Mouse (Mus musculus) G1E (cell line): ENCODE data around the gene Pcbp4. TPM values are rescaled to one million over a fixed set of nuclear protein-coding genes. Genes with fewer than 3 reads are reported as not detected.
"Not testable (repeated sequence)": the region's sequence is repeated elsewhere in the genome, so short reads cannot be mapped to it uniquely, and the experiment has no call there.

ENCODE experiments used
- ATAC-seq: 2 replicates; pipeline ENCODE4 v1.8.0; 2016; ENCODE audit warnings: mild to moderate bottlenecking; ENCODE audit not compliant: insufficient number of reproducible peaks, poor library complexity, low FRiP score, severe bottlenecking; ENCODE audit errors: extremely low read depth
- DNase-seq: peaks from one replicate; pipeline ENCODE4 v3.0.0; 2012; ENCODE audit warnings: low spot score
- H3K27me3 ChIP-seq: 2 replicates; pipeline ENCODE4 v1.6.1; 2012; ENCODE audit warnings: mild to moderate bottlenecking, low read length, inconsistent platforms; ENCODE audit not compliant: insufficient read depth
- H3K36me3 ChIP-seq: replicated peaks from 2 replicates; pipeline ENCODE3; 2012; ENCODE audit warnings: mild to moderate bottlenecking, inconsistent platforms
- H3K4me1 ChIP-seq: 2 replicates; pipeline ENCODE4 v1.6.1; 2012; ENCODE audit warnings: low read depth, low read length, inconsistent platforms, mixed read lengths; ENCODE audit not compliant: insufficient read depth
- H3K4me3 ChIP-seq: 2 replicates; pipeline ENCODE4 v1.5.1; 2012; ENCODE audit warnings: low read depth, mild to moderate bottlenecking, inconsistent platforms, low read length, moderate library complexity, mixed read lengths
- H3K9me3 ChIP-seq: replicated peaks from 2 replicates; pipeline ENCODE4 v1.6.1; 2012; ENCODE audit warnings: inconsistent platforms
- CTCF ChIP-seq: IDR thresholded peaks from 2 replicates; pipeline ENCODE4 v1.5.1; 2012; ENCODE audit warnings: low read depth, low read length, inconsistent platforms, mixed read lengths
- GATA1 ChIP-seq: IDR thresholded peaks from 2 replicates; pipeline ENCODE4 v1.6.1; 2012; ENCODE audit warnings: borderline replicate concordance, low read length, inconsistent platforms, mixed read lengths
- GATA2 ChIP-seq: IDR thresholded peaks from 2 replicates; pipeline ENCODE4 v1.6.1; 2012; ENCODE audit warnings: low read depth, low read length, inconsistent platforms, borderline replicate concordance
- POLR2AphosphoS5 ChIP-seq: IDR thresholded peaks from 2 replicates; pipeline ENCODE4 v1.6.1; 2012; ENCODE audit warnings: low read depth, low read length, inconsistent platforms; ENCODE audit not compliant: insufficient replicate concordance
- TAL1 ChIP-seq: conservative IDR thresholded peaks from 2 replicates; pipeline ENCODE4 v1.6.1; 2012; ENCODE audit warnings: low read depth, low read length, inconsistent platforms, mixed read lengths
- polyA plus RNA-seq: library from polyadenylated mRNA; stranded (reverse); fragments of >175 nt; gene quantifications from 2 replicates; pipeline ENCODE4 v1.2.3, GENCODE M21; 2012
- total RNA-seq, 2 experiments: library from RNA; stranded (forward) in 1 of 2; stranded (reverse) in 1 of 2; fragments of 200-1000 nt in 1 of 2; fragments of >200 nt in 1 of 2; fragmentation: Nextera tagmentation in 1 of 2; gene quantifications; 2 replicates each; pipeline ENCODE4 v1.2.3; 2014 to 2017

Pcbp4 gene
- total and polyA plus RNA-seq, 3 experiments: 2.8 to 18.9 (median 9.9) TPM

- no peak for TF ChIP-seq POLR2AphosphoS5
- no peak for TF ChIP-seq CTCF
- TF ChIP-seq TAL1: no peak
- no peak for TF ChIP-seq GATA1
- TF ChIP-seq GATA2: no peak
- Histone ChIP-seq H3K4me3 (no peak overlapping the region), H3K4me1 (peaks cover 43% of the 10 kb centered on the region), H3K36me3 (peaks cover 75% of the 10 kb centered on the region), H3K27me3 (no peaks in the 10 kb centered on the region), H3K9me3 (no peaks in the 10 kb centered on the region)
- no peak for ATAC-seq
- no peak for DNase-seq
Observed at GRCm38 (mm10) chr9:106481676-106482075, 28.6 kb downstream of the Pcbp4 start.

- no peak for ATAC-seq
Observed at GRCm38 (mm10) chr9:106482578-106483115, 29.6 kb downstream of the Pcbp4 start.

GRCm38 (mm10) chr9:106483136-106483535, 30.0 kb downstream of the Pcbp4 start:
- no peaks in the 10 kb centered on the region for H3K27me3 ChIP-seq
- H3K36me3 ChIP-seq: peaks cover 75% of the 10 kb centered on the region
- DNase-seq: no peak
- H3K4me3 ChIP-seq: no peak overlapping the region
- no peaks in the 10 kb centered on the region for H3K9me3 ChIP-seq
- no peak for ATAC-seq
- H3K4me1 ChIP-seq: peaks cover 39% of the 10 kb centered on the region
- TF ChIP-seq TAL1 (no peak), CTCF (no peak), GATA2 (no peak), POLR2AphosphoS5 (no peak), GATA1 (no peak)

More at GRCm38 (mm10) chr9:106482578-106483115, 29.6 kb downstream of the Pcbp4 start:
- Histone ChIP-seq H3K4me3 (no peak overlapping the region), H3K27me3 (no peaks in the 10 kb centered on the region), H3K9me3 (no peaks in the 10 kb centered on the region), H3K4me1 (peaks cover 43% of the 10 kb centered on the region), H3K36me3 (peaks cover 75% of the 10 kb centered on the region)
- no peak for TF ChIP-seq TAL1
- TF ChIP-seq GATA1: no peak
- TF ChIP-seq POLR2AphosphoS5: no peak
- no peak for TF ChIP-seq CTCF
- TF ChIP-seq GATA2: no peak
- DNase-seq: no peak

GRCm38 (mm10) chr9:106483606-106484005, 30.5 kb downstream of the Pcbp4 start:
- no peaks in the 10 kb centered on the region for H3K27me3 ChIP-seq
- ATAC-seq (no peak), DNase-seq (no peak)
- peaks cover 73% of the 10 kb centered on the region for H3K36me3 ChIP-seq
- H3K4me1 ChIP-seq: peaks cover 36% of the 10 kb centered on the region
- H3K4me3 ChIP-seq: no peak overlapping the region
- TF ChIP-seq GATA2: no peak
- TF ChIP-seq CTCF: no peak
- TF ChIP-seq POLR2AphosphoS5: no peak
- TF ChIP-seq TAL1: no peak
- no peak for TF ChIP-seq GATA1
- H3K9me3 ChIP-seq: no peaks in the 10 kb centered on the region

- Histone ChIP-seq H3K9me3 (no peaks in the 10 kb centered on the region), H3K36me3 (peaks cover 67% of the 10 kb centered on the region), H3K4me1 (peaks cover 25% of the 10 kb centered on the region), H3K27me3 (no peaks in the 10 kb centered on the region), H3K4me3 (no peak overlapping the region)
- ATAC-seq (no peak), DNase-seq (no peak)
- no peak for TF ChIP-seq TAL1
Observed at GRCm38 (mm10) chr9:106485076-106485475, 32.0 kb downstream of the Pcbp4 start.

GRCm38 (mm10) chr9:106487602-106488001, 34.5 kb downstream of the Pcbp4 start:
- not testable (repeated sequence) for H3K9me3 ChIP-seq, H3K4me3 ChIP-seq, ATAC-seq, H3K27me3 ChIP-seq, DNase-seq
- H3K36me3 ChIP-seq: peaks cover 48% of the 10 kb centered on the region
- peaks cover 12% of the 10 kb centered on the region for H3K4me1 ChIP-seq

- TF ChIP-seq CTCF: no peak
- no peak for TF ChIP-seq POLR2AphosphoS5
- no peak for TF ChIP-seq GATA1
- no peak for TF ChIP-seq GATA2
- TF ChIP-seq TAL1: no peak
- Histone ChIP-seq H3K4me1 (no peaks in the 10 kb centered on the region), H3K9me3 (no peaks in the 10 kb centered on the region), H3K4me3 (no peak within 1 kb of the TSS), H3K27me3 (peaks cover 17% of the 10 kb centered on the region), H3K36me3 (no peaks in the 10 kb centered on the region)
- DNase-seq (no peak), ATAC-seq (no peak)
Observed at GRCm38 (mm10) chr9:106499667-106500066, 46.6 kb downstream of the Pcbp4 start, which contains the start of gene Iqcf1. Gene Iqcf1 (plus strand): TSS chr9:106499967.
